Mouse (Mus musculus) C2C12 (cell line): Measurements from ENCODE around the gene Dlg5.

Experiments used
- CEBPB ChIP-seq: IDR thresholded peaks from one replicate; pipeline ENCODE4 v1.6.1; 2011; ENCODE audit warnings: low read depth, mild to moderate bottlenecking, control low read depth, moderate library complexity
- CTCF ChIP-seq: IDR thresholded peaks from one replicate; pipeline ENCODE4 v1.5.1; 2011; ENCODE audit not compliant: control insufficient read depth, insufficient read depth, insufficient read length
- MAX ChIP-seq: IDR thresholded peaks from one replicate; pipeline ENCODE4 v1.6.1; 2011; ENCODE audit warnings: mild to moderate bottlenecking, control low read depth
- MYOD1 ChIP-seq: IDR thresholded peaks from one replicate; pipeline ENCODE4 v1.6.1; 2011; ENCODE audit warnings: low read depth; ENCODE audit not compliant: control insufficient read depth, insufficient read length
- MYOG ChIP-seq: IDR thresholded peaks from one replicate; pipeline ENCODE4 v1.6.1; 2011; ENCODE audit not compliant: control insufficient read depth, insufficient read length; ENCODE audit errors: extremely low read depth
- USF1 ChIP-seq: IDR thresholded peaks from one replicate; pipeline ENCODE4 v1.6.1; 2011; ENCODE audit warnings: low read depth, mild to moderate bottlenecking, control low read depth, moderate library complexity

DNA sequence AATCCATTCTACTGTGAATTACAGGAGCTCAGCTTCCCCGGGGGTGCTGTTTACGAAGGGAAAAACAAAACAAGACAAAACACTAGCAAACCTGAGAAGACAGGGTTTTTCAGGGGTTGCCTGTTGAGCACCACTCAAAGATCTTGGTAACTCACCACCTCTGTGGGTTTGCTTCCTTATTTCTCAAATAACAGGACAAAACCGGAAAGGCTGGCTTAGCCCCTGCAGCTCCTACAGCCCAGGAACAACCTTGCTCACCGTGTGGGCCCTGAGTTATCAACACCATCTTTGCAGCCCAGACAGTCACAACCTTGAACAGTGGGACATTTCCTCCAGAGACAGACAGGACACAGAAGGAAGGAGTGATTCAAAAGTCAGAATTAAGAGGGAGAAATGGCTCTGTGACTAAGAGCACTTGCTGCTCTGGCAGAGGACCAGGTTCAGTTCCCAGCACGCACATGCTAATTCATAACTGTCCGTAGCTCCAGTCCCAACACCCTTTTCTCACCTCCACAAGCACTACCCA lies 66.2 kb downstream of the Dlg5 start:
- TF ChIP-seq CTCF (no peak), USF1 (no peak), CEBPB (no peak), MAX (no peak), MYOG (no peak), MYOD1 (no peak)
